Mouse (Mus musculus): ENCODE data around the gene Tpx2.

DNA sequence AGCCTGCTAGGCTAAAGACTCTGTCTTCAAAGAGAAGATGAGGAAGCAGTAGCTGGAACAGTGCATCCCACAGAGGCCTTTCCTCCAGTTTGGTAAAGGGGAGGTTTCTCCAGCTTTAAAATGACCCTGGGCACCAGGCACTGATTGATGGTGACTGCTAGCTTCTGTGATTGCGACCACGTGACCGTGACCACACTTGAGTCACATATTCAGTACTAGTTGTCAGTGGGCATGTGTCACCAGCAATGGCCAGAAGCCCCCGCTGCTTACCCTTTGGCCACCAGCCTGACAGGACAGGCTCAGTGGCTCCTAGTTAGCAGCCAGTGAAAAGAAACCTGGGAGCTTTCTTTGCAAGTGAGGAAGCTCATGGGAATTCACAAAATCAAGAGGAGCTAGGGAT is 55.8 kb downstream of the Tpx2 start:
- TF ChIP-seq CEBPB (IDR thresholded peaks at IDR 0.05; ENCODE audit: low read depth) (no peak), CTCF (IDR thresholded peaks at IDR 0.05; ENCODE audit: control insufficient read depth, insufficient read depth, insufficient read length) (no peak), MAX (IDR thresholded peaks at IDR 0.05) (no peak), MYOD1 (IDR thresholded peaks at IDR 0.05; ENCODE audit: control insufficient read depth, insufficient read length, low read depth) (no peak), USF1 (IDR thresholded peaks at IDR 0.05; ENCODE audit: low read depth) (peak; percentile 96), MYOG (IDR thresholded peaks at IDR 0.05; ENCODE audit: control insufficient read depth, extremely low read depth, insufficient read length) (no peak), FOSL1 (IDR thresholded peaks at IDR 0.05; ENCODE audit: insufficient read depth, low read length, poor library complexity, severe bottlenecking) (no peak)

Measured in C2C12 (cell line).